Mouse (Mus musculus) G1E (cell line): ENCODE measurements around the gene Rnf220. TPM values are rescaled to one million over a fixed set of nuclear protein-coding genes. Genes with fewer than 3 reads are reported as not detected.

ENCODE experiments used
- ATAC-seq: 2 replicates; pipeline ENCODE4 v1.8.0; 2016; ENCODE audit warnings: mild to moderate bottlenecking; ENCODE audit not compliant: insufficient number of reproducible peaks, poor library complexity, low FRiP score, severe bottlenecking; ENCODE audit errors: extremely low read depth
- DNase-seq: peaks from one replicate; pipeline ENCODE4 v3.0.0; 2012; ENCODE audit warnings: low spot score
- H3K27me3 ChIP-seq: 2 replicates; pipeline ENCODE4 v1.6.1; 2012; ENCODE audit warnings: mild to moderate bottlenecking, low read length, inconsistent platforms; ENCODE audit not compliant: insufficient read depth
- H3K36me3 ChIP-seq: replicated peaks from 2 replicates; pipeline ENCODE3; 2012; ENCODE audit warnings: mild to moderate bottlenecking, inconsistent platforms
- H3K4me1 ChIP-seq: 2 replicates; pipeline ENCODE4 v1.6.1; 2012; ENCODE audit warnings: low read depth, low read length, inconsistent platforms, mixed read lengths; ENCODE audit not compliant: insufficient read depth
- H3K4me3 ChIP-seq: 2 replicates; pipeline ENCODE4 v1.5.1; 2012; ENCODE audit warnings: low read depth, mild to moderate bottlenecking, inconsistent platforms, low read length, moderate library complexity, mixed read lengths
- H3K9me3 ChIP-seq: replicated peaks from 2 replicates; pipeline ENCODE4 v1.6.1; 2012; ENCODE audit warnings: inconsistent platforms
- CTCF ChIP-seq: IDR thresholded peaks from 2 replicates; pipeline ENCODE4 v1.5.1; 2012; ENCODE audit warnings: low read depth, low read length, inconsistent platforms, mixed read lengths
- GATA1 ChIP-seq: IDR thresholded peaks from 2 replicates; pipeline ENCODE4 v1.6.1; 2012; ENCODE audit warnings: borderline replicate concordance, low read length, inconsistent platforms, mixed read lengths
- GATA2 ChIP-seq: IDR thresholded peaks from 2 replicates; pipeline ENCODE4 v1.6.1; 2012; ENCODE audit warnings: low read depth, low read length, inconsistent platforms, borderline replicate concordance
- POLR2AphosphoS5 ChIP-seq: IDR thresholded peaks from 2 replicates; pipeline ENCODE4 v1.6.1; 2012; ENCODE audit warnings: low read depth, low read length, inconsistent platforms; ENCODE audit not compliant: insufficient replicate concordance
- TAL1 ChIP-seq: conservative IDR thresholded peaks from 2 replicates; pipeline ENCODE4 v1.6.1; 2012; ENCODE audit warnings: low read depth, low read length, inconsistent platforms, mixed read lengths
- polyA plus RNA-seq: library from polyadenylated mRNA; stranded (reverse); fragments of >175 nt; gene quantifications from 2 replicates; pipeline ENCODE4 v1.2.3, GENCODE M21; 2012
- total RNA-seq, 2 experiments: library from RNA; stranded (forward) in 1 of 2; stranded (reverse) in 1 of 2; fragments of 200-1000 nt in 1 of 2; fragments of >200 nt in 1 of 2; fragmentation: Nextera tagmentation in 1 of 2; gene quantifications; 2 replicates each; pipeline ENCODE4 v1.2.3; 2014 to 2017

Rnf220 gene
- total and polyA plus RNA-seq, 3 experiments = 87.7 to 113 (median 88.7) TPM

DNA sequence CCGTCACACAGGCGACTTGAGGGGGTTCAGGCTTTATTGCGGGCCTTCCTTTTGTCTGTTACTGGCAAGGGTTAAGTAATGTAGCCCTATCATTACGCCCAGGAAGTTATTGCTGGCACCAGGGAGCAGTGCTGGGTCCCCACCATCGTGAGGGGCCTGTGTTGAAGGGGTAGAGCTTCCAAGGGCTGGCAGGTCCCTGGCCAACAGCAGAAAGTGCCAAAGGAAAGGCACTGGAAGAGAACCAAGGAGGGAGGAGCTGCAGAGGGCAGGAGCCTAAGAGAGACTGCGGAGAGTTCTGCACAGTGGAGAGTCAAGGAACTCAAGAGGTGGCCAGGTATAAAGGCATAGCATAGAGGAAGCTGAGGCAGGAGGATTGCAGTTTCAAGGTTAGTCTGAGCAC is 242.2 kb downstream of the Rnf220 start:
- peaks cover 30% of the 10 kb centered on the region for H3K27me3 ChIP-seq
- no peak overlapping the region for H3K4me3 ChIP-seq
- ATAC-seq (no peak), DNase-seq (no peak)
- TF ChIP-seq GATA2 (no peak), POLR2AphosphoS5 (no peak), CTCF (no peak), GATA1 (no peak), TAL1 (no peak)
- H3K36me3 ChIP-seq = no peaks in the 10 kb centered on the region
- H3K4me1 ChIP-seq = peaks cover 15% of the 10 kb centered on the region
- H3K9me3 ChIP-seq = no peaks in the 10 kb centered on the region

DNA sequence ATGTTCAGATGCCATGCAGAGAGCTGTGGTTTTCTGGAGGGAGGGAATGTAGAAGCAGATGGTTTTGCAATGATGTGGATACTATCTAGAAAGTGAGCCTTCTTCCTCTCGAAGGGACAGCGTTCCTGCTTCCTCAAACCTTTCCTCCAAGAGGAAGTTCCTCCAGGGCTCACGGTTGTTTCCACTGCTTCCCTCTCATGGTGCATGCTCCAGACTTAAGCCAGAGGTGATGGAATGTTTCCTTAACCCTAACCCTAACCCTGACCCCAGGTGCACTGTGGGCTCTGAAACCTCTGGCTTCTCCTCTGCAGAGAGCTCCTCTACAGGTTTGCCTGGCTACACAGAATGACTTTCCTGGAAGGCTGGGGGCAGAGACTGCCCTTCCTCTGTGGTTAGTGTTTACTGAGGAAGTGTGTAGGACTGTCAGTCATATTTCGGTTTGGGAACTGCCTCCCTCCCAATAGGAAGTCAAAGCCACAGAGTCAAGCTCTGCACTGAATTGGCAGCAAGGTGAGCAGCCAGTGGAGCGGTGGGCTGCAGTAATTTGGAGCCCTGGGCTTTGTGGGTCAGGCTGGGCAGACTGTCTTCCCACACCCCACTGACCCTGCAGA is 242.7 kb downstream of the Rnf220 start:
- Histone ChIP-seq H3K4me1 (peaks cover 15% of the 10 kb centered on the region), H3K4me3 (no peak overlapping the region), H3K9me3 (no peaks in the 10 kb centered on the region), H3K27me3 (peaks cover 30% of the 10 kb centered on the region), H3K36me3 (no peaks in the 10 kb centered on the region)
- DNase-seq (no peak), ATAC-seq (no peak)
- no peak for TF ChIP-seq GATA2
- no peak for TF ChIP-seq GATA1
- no peak for TF ChIP-seq CTCF
- TF ChIP-seq TAL1 = no peak
- TF ChIP-seq POLR2AphosphoS5 = no peak

DNA sequence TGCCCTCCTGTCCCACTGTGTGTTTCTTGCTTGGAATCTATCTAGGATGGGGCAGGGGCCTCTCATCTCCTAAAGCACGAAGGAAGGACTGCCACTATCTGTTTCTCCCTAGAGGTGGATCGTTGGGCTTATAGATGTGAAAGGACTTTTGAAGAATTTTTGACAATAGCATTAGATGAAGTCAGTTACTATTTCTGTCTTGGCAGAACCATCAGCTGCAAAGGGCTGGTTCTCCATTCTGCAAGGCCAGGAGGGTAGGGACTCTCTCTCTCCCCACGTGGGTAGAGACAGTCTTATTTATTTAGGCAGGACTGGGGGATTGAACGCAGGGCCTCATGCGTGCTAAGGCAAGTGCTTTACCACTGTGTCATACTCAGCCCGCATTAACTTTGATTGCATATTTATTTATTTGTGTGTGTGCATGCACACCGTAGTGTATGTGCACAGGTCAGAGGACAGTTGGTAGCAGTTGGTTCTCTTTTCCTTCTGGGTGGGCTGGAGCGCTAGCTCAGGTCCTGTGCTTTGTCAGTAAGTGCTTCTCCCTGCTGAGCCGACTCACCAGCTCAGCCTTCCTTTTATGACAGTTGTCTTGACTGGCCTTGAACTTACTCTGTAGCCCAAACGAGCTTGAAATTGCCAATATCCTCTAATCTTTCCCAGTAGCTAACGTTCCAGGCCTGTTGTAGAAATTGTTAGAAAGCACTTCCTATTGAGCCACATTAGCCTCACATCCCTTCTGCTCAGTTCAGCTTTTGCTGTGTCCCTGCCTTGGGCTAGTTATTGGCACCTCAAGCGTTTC is 243.4 kb downstream of the Rnf220 start:
- TF ChIP-seq TAL1 = no peak
- TF ChIP-seq CTCF = no peak
- no peak for TF ChIP-seq GATA2
- no peak for TF ChIP-seq GATA1
- no peak for TF ChIP-seq POLR2AphosphoS5
- DNase-seq = no peak
- ATAC-seq = no peak

DNA sequence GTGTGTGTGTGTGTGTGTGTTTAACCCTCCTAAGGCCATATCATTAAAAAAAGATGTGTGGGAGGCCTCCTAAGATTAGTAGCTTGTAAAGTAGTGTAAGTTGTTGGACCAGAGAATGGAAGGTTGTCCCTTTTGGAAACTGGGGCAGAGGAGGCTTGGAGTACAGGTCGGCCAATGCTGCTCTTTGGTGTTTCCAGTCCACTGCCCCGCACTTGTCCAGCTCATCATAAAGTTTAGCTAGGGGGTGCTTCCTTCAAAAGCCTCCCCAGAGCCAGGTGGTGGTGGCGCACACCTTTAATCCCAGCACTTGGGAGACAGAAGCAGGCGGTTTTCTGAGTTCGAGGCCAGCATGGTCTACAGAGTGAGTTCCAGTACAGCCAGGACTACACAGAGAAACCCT is 244.1 kb downstream of the Rnf220 start:
- no peak overlapping the region for H3K4me3 ChIP-seq
- peaks cover 24% of the 10 kb centered on the region for H3K27me3 ChIP-seq
- DNase-seq = no peak
- peaks cover 15% of the 10 kb centered on the region for H3K4me1 ChIP-seq
- no peaks in the 10 kb centered on the region for H3K9me3 ChIP-seq
- TF ChIP-seq GATA2 (no peak), POLR2AphosphoS5 (no peak), TAL1 (no peak), CTCF (no peak), GATA1 (no peak)
- H3K36me3 ChIP-seq = no peaks in the 10 kb centered on the region
- no peak for ATAC-seq

More for the DNA sequence above, 243.4 kb downstream of the Rnf220 start:
- peaks cover 26% of the 10 kb centered on the region for H3K27me3 ChIP-seq
- peaks cover 15% of the 10 kb centered on the region for H3K4me1 ChIP-seq
- H3K36me3 ChIP-seq = no peaks in the 10 kb centered on the region
- H3K4me3 ChIP-seq = no peak overlapping the region
- no peaks in the 10 kb centered on the region for H3K9me3 ChIP-seq

DNA sequence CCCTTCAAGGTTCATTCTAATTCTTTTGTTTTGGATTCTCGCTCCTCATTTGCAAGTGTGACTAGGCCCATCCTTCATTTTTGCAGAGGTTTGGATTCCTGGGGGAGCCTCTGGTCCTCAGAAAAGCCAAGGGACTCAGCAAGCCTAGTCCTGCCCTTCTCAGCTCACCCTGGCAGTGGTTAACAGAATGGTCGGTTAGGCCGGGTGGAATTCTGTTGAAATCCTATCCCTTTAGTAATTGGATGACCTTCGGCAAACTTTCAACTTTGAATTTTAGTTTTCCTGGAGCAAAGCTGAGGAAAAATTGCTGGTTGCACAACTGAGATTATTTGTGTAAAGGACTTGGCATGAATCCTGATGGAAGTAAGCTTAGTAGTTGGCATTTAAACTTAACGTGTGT is 244.5 kb downstream of the Rnf220 start:
- Histone ChIP-seq H3K36me3 (no peaks in the 10 kb centered on the region), H3K4me3 (peak overlapping the region; percentile 78), H3K27me3 (peaks cover 24% of the 10 kb centered on the region), H3K9me3 (no peaks in the 10 kb centered on the region), H3K4me1 (peaks cover 15% of the 10 kb centered on the region)
- ATAC-seq = no peak
- no peak for TF ChIP-seq POLR2AphosphoS5
- no peak for TF ChIP-seq TAL1
- TF ChIP-seq CTCF = no peak
- no peak for TF ChIP-seq GATA1
- DNase-seq = no peak

DNA sequence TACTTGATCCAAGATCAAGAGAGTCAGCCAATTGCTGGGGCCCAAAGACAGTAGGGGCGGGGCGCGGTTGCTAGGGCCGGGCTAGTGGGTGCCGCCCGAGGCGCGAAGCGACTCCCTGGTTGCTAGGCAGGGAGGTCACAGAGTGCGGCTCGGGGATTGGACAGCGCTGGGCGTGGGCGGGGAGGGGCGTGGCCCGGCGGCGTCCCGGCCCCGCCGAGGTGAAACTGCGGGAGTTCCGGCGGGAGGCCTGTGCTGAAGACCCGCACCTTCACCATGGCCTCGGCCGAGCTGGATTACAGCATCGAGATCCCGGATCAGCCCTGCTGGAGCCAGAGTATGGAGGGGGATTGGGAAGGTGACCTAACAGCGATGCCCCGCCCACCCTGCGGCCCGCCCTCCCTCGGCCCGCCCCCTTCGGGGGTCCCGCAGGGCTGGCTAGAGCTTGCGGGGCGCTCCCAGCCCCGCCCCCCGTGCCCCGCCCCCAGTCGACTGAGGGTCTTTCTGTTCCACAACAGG is 245.0 kb downstream of the Rnf220 start, which contains the start of the genes Tmem53 and Armh1:
Gene Tmem53 (plus strand): TSS at position 151 of the 516 bp plus-strand sequence.
Gene Armh1 (minus strand): TSS at position 325 of the 516 bp plus-strand sequence.
- H3K9me3 ChIP-seq = no peaks in the 10 kb centered on the region
- peak within 1 kb of the TSS; percentile 78 for H3K4me3 ChIP-seq
- H3K27me3 ChIP-seq = peaks cover 26% of the 10 kb centered on the region
- no peaks in the 10 kb centered on the region for H3K36me3 ChIP-seq
- ATAC-seq = peak; percentile 99
- H3K4me1 ChIP-seq = peaks cover 15% of the 10 kb centered on the region
- TF ChIP-seq CTCF (no peak), GATA1 (no peak), GATA2 (no peak), TAL1 (no peak), POLR2AphosphoS5 (no peak)
- DNase-seq = peak; percentile 97
